Mouse (Mus musculus): ENCODE measurements around the gene Tmem106a.

DNA sequence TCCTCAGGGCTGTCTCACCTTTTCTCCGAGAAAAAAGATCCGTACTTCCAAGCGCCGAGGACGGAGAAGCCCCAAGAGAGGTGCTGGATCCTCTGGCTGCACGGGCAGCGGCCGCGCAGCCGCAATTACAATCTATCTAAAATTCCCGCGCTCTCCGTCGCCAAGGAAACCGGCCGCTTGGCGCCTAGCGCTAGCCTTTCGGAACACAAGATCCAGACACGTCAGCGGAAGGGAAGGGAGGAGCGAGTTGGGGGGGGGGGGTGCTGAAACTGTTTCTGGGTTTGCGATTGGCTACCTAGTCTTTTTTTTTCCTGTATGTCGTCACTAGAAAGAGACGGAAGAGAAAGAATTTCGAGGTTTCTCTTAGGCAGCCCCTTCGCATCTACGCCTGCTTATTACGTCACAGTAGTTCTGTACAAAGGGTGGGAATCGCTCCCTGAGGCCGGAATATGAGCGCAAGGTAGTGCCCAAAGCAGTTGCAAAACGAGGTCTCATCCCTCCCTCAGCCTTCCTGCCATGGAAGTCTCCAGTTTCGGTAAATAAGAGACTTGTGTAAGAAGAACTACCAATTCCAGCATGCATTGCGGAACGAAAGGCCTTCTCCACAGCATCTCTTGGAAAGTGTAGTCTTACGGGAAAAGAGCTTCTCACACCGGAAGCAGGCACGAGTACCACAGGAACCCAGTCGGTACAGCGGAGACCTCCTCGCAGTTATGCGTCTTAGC, 30.1 kb upstream of the Tmem106a start, which contains the start of the genes Brca1 and Nbr1:
- TF ChIP-seq GATA1 (IDR thresholded peaks at IDR 0.05; ENCODE audit: low read length) (no peak), TAL1 (IDR thresholded peaks at IDR 0.05; ENCODE audit: low read length) (no peak)
